Mouse (Mus musculus): ENCODE measurements around the gene Ddx3y.

Gene Ddx3y

GRCm38 (mm10) chrY:1286171-1286795 is at the start of gene Ddx3y:
TSS of gene Ddx3y (minus strand) at chrY:1286629.
- DNase-seq (ENCODE audit: low spot score) = peak; percentile 62

GRCm38 (mm10) chrY:1293708-1294107 is 7.3 kb upstream of the Ddx3y start:
- no peak for DNase-seq (ENCODE audit: low spot score)

GRCm38 (mm10) chrY:1285735-1286134 is 694 bp downstream of the Ddx3y start:
- no peak for DNase-seq (ENCODE audit: low spot score)

GRCm38 (mm10) chrY:1246117-1246516 is 40.3 kb downstream of the Ddx3y start:
- no peak for DNase-seq (ENCODE audit: low spot score)

- peak; percentile 63 for DNase-seq (ENCODE audit: low spot score)
Observed at GRCm38 (mm10) chrY:1245426-1245863, 41.0 kb downstream of the Ddx3y start, which contains the start of gene Uty. TSS of gene Uty (minus strand) at chrY:1245759.

GRCm38 (mm10) chrY:1244940-1245339 is 41.5 kb downstream of the Ddx3y start:
- DNase-seq (ENCODE audit: low spot score) = no peak

- no peak for DNase-seq (ENCODE audit: low spot score)
Observed at GRCm38 (mm10) chrY:1244421-1244820, 42.0 kb downstream of the Ddx3y start.

- DNase-seq (ENCODE audit: low spot score) = no peak
Observed at GRCm38 (mm10) chrY:1220001-1220400, 66.4 kb downstream of the Ddx3y start.
